Mouse (Mus musculus) cortical plate, adult 2 months (tissue): ENCODE measurements around the gene Tpm3.

Experiments used
- CTCF ChIP-seq: fragments of 200-500 bp; IDR thresholded peaks from 2 replicates; pipeline ENCODE4 v1.5.1; 2011; ENCODE audit warnings: mild to moderate bottlenecking, control low read depth, low read length; ENCODE audit not compliant: insufficient read depth; ENCODE audit errors: extremely low read depth
- POLR2A ChIP-seq: fragments of 200-500 bp; IDR thresholded peaks from 2 replicates; pipeline ENCODE4 v1.6.1; 2011; ENCODE audit warnings: mild to moderate bottlenecking, low read length, control low read depth; ENCODE audit not compliant: insufficient read depth; ENCODE audit errors: extremely low read depth

DNA sequence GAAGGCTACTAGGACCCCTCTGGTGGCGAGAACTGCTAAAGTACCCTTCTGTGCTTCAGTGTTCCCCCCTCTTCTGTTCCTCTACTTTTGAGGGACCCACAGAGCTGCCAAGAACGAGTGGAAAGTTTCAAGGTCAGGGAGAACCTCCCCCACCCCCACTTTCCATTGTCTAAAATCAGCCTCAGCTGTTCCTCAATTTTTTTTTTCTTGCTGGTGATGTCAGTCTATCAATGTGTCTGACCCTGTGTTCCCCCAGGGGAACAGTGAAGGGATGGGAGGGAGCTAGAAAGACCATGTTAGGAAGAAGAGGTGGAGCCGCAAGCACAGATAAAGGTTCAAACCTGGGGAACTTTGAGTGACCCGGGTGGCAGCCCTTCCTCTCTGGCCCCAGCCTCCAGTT, at the start of gene Tpm3:
- no peak for TF ChIP-seq CTCF
- no peak for TF ChIP-seq POLR2A
